Mouse (Mus musculus) MEL (cell line): ENCODE data around the gene Gpam. TPM values are rescaled to one million over a fixed set of nuclear protein-coding genes. Genes with fewer than 3 reads are reported as not detected.

Experiments used
- DNase-seq: peaks from one replicate; pipeline ENCODE4 v3.0.0; 2011; ENCODE audit warnings: low read depth, low spot score
- H3K27ac ChIP-seq: 2 replicates; pipeline ENCODE4 v1.5.1; 2012; ENCODE audit warnings: low read depth, mild to moderate bottlenecking, control low read depth, low read length, moderate library complexity; ENCODE audit not compliant: control insufficient read depth
- H3K27me3 ChIP-seq, 2 experiments: fragments of 150-350 bp in 1 of 2; sonication (generic) in 1 of 2; 2 replicates each; pipeline ENCODE4 v1.6.1; 2012; ENCODE audit warnings: low read length in 2 of 2, mild to moderate bottlenecking in 2 of 2, improper control_type of control experiment in 1 of 2, moderate library complexity in 1 of 2; ENCODE audit not compliant: insufficient read depth in 2 of 2, control insufficient read depth in 1 of 2
- H3K36me3 ChIP-seq, 2 experiments: 2 replicates each; pipeline ENCODE4 v1.6.1; 2012 to 2014; ENCODE audit warnings: low read length in 2 of 2, improper control_type of control experiment in 1 of 2, inconsistent platforms in 1 of 2, mild to moderate bottlenecking in 1 of 2; ENCODE audit not compliant: insufficient read depth in 2 of 2, control insufficient read depth in 1 of 2
- H3K4me1 ChIP-seq, 2 experiments: fragments of 150-350 bp in 1 of 2; sonication (generic) in 1 of 2; 2 replicates each; pipeline ENCODE4 v1.6.1; 2012; ENCODE audit warnings: low read length in 2 of 2, improper control_type of control experiment in 1 of 2, mild to moderate bottlenecking in 1 of 2; ENCODE audit not compliant: insufficient read depth in 2 of 2, control insufficient read depth in 1 of 2
- H3K4me3 ChIP-seq, 2 experiments: fragments of 150-350 bp in 1 of 2; sonication (generic) in 1 of 2; 2 replicates each; pipeline ENCODE4 v1.5.1; 2012; ENCODE audit warnings: low read depth in 2 of 2, low read length in 2 of 2, mild to moderate bottlenecking in 2 of 2, moderate library complexity in 2 of 2, control low read depth in 1 of 2, improper control_type of control experiment in 1 of 2; ENCODE audit not compliant: control insufficient read depth in 1 of 2, insufficient read depth in 1 of 2
- H3K79me2 ChIP-seq: 2 replicates; pipeline ENCODE4 v1.6.1; 2012; ENCODE audit warnings: mild to moderate bottlenecking, low read length, moderate library complexity; ENCODE audit not compliant: control insufficient read depth, poor library complexity, insufficient read depth
- H3K9ac ChIP-seq: 2 replicates; pipeline ENCODE4 v1.6.1; 2012; ENCODE audit warnings: low read depth, mild to moderate bottlenecking, control low read depth, low read length, moderate library complexity; ENCODE audit not compliant: control insufficient read depth, poor library complexity, severe bottlenecking
- H3K9me3 ChIP-seq: fragments of 150-350 bp; sonication (generic); replicated peaks from 2 replicates; pipeline ENCODE4 v1.6.1; 2012; ENCODE audit warnings: mild to moderate bottlenecking, low read length, improper control_type of control experiment, moderate library complexity; ENCODE audit not compliant: insufficient read depth
- BHLHE40 ChIP-seq: IDR thresholded peaks from 2 replicates; pipeline ENCODE4 v1.6.1; 2012; ENCODE audit warnings: low read depth, mild to moderate bottlenecking, inconsistent platforms, low read length, improper control_type of control experiment, borderline replicate concordance
- CTCF ChIP-seq, 3 experiments: IDR thresholded peaks in 2 of 3; conservative IDR thresholded peaks in 1 of 3; 2 replicates each; pipeline ENCODE4 v1.5.1; 2011 to 2012; ENCODE audit warnings: low read length in 3 of 3, low read depth in 2 of 3, mild to moderate bottlenecking in 2 of 3, improper control_type of control experiment in 1 of 3, inconsistent platforms in 1 of 3, mixed read lengths in 1 of 3, moderate library complexity in 1 of 3; ENCODE audit not compliant: control insufficient read depth in 1 of 3, insufficient read depth in 1 of 3, poor library complexity in 1 of 3, severe bottlenecking in 1 of 3
- EP300 ChIP-seq, 2 experiments: IDR thresholded peaks; 2 replicates each; pipeline ENCODE4 v1.6.1; 2011; ENCODE audit warnings: improper control_type of control experiment in 2 of 2, low read length in 2 of 2, low read depth in 1 of 2, mild to moderate bottlenecking in 1 of 2
- ETS1 ChIP-seq: IDR thresholded peaks from 2 replicates; pipeline ENCODE4 v1.6.1; 2012; ENCODE audit warnings: low read depth, mild to moderate bottlenecking, inconsistent platforms, low read length, improper control_type of control experiment, moderate library complexity
- GABPA ChIP-seq: IDR thresholded peaks from 2 replicates; pipeline ENCODE4 v1.6.1; 2012; ENCODE audit warnings: low read depth, mild to moderate bottlenecking, inconsistent platforms, low read length, improper control_type of control experiment, moderate library complexity
- GATA1 ChIP-seq: IDR thresholded peaks from 2 replicates; pipeline ENCODE4 v1.6.1; 2011; ENCODE audit warnings: low read depth, low read length, improper control_type of control experiment
- HCFC1 ChIP-seq: IDR thresholded peaks from 2 replicates; pipeline ENCODE4 v1.6.1; 2012; ENCODE audit warnings: low read depth, mild to moderate bottlenecking, inconsistent platforms, low read length, improper control_type of control experiment, moderate library complexity
- JUND ChIP-seq: IDR thresholded peaks from 2 replicates; pipeline ENCODE4 v1.6.1; 2011; ENCODE audit warnings: low read depth, mild to moderate bottlenecking, improper control_type of control experiment, low read length
- KAT2A ChIP-seq: conservative IDR thresholded peaks from 2 replicates; pipeline ENCODE4 v1.6.1; 2012; ENCODE audit warnings: low read depth, low read length, improper control_type of control experiment, inconsistent platforms
- MYB ChIP-seq: IDR thresholded peaks from 2 replicates; pipeline ENCODE4 v1.6.1; 2011; ENCODE audit warnings: mild to moderate bottlenecking, low read depth, low read length, improper control_type of control experiment
- NELFE ChIP-seq: IDR thresholded peaks from 2 replicates; pipeline ENCODE4 v1.6.1; 2011; ENCODE audit warnings: low read depth, low read length, improper control_type of control experiment
- NRF1 ChIP-seq: IDR thresholded peaks from 2 replicates; pipeline ENCODE4 v1.6.1; 2014; ENCODE audit warnings: low read depth, mild to moderate bottlenecking, inconsistent platforms, low read length, improper control_type of control experiment, moderate library complexity; ENCODE audit not compliant: poor library complexity, insufficient read depth, severe bottlenecking
- POLR2AphosphoS2 ChIP-seq: IDR thresholded peaks from 2 replicates; pipeline ENCODE4 v1.6.1; 2011; ENCODE audit warnings: low read length, improper control_type of control experiment
- POLR2AphosphoS5 ChIP-seq: IDR thresholded peaks from 2 replicates; pipeline ENCODE4 v1.6.1; 2012; ENCODE audit warnings: low read depth, borderline replicate concordance, mild to moderate bottlenecking, inconsistent platforms, low read length, moderate library complexity, mixed read lengths
- SIN3A ChIP-seq: IDR thresholded peaks from 2 replicates; pipeline ENCODE4 v1.6.1; 2012; ENCODE audit warnings: low read length, improper control_type of control experiment, inconsistent platforms
- SMC3 ChIP-seq: IDR thresholded peaks from 2 replicates; pipeline ENCODE4 v1.6.1; 2011; ENCODE audit warnings: low read depth, low read length, improper control_type of control experiment
- TBP ChIP-seq: IDR thresholded peaks from 2 replicates; pipeline ENCODE4 v1.8.0; 2011; ENCODE audit warnings: low read depth, low read length, improper control_type of control experiment
- TCF12 ChIP-seq: IDR thresholded peaks from 2 replicates; pipeline ENCODE4 v1.6.1; 2014; ENCODE audit warnings: low read depth, mild to moderate bottlenecking, inconsistent platforms, low read length, improper control_type of control experiment, moderate library complexity
- UBTF ChIP-seq: IDR thresholded peaks from 2 replicates; pipeline ENCODE4 v1.6.1; 2012; ENCODE audit warnings: low read depth, mild to moderate bottlenecking, inconsistent platforms, low read length, improper control_type of control experiment, moderate library complexity, borderline replicate concordance; ENCODE audit not compliant: insufficient read depth
- USF2 ChIP-seq, 2 experiments: IDR thresholded peaks; 2 replicates each; pipeline ENCODE4 v1.6.1; 2011 to 2012; ENCODE audit warnings: improper control_type of control experiment in 2 of 2, low read length in 2 of 2, borderline replicate concordance in 1 of 2, inconsistent platforms in 1 of 2, low read depth in 1 of 2, mild to moderate bottlenecking in 1 of 2; ENCODE audit not compliant: insufficient read depth in 1 of 2
- ZC3H11A ChIP-seq: IDR thresholded peaks from 2 replicates; pipeline ENCODE4 v1.6.1; 2012; ENCODE audit warnings: low read depth, mild to moderate bottlenecking, inconsistent platforms, low read length, improper control_type of control experiment
- ZKSCAN1 ChIP-seq: IDR thresholded peaks from 2 replicates; pipeline ENCODE4 v1.6.1; 2012; ENCODE audit warnings: low read depth, mild to moderate bottlenecking, inconsistent platforms, low read length, improper control_type of control experiment, moderate library complexity
- ZMIZ1 ChIP-seq: IDR thresholded peaks from 2 replicates; pipeline ENCODE4 v1.6.1; 2012; ENCODE audit warnings: low read depth, mild to moderate bottlenecking, inconsistent platforms, low read length, improper control_type of control experiment, moderate library complexity
- ZNF384 ChIP-seq: IDR thresholded peaks from 2 replicates; pipeline ENCODE4 v1.6.1; 2012; ENCODE audit warnings: low read depth, mild to moderate bottlenecking, inconsistent platforms, low read length, improper control_type of control experiment
- polyA plus RNA-seq, 2 experiments: library from polyadenylated mRNA; stranded (reverse) in 1 of 2; unstranded in 1 of 2; fragments of >175 nt in 1 of 2; fragments of >200 nt in 1 of 2; gene quantifications; 2 replicates each; pipeline versions ENCODE4 v1.2.1 to v1.2.4; 2012; ENCODE audit warnings: low replicate concordance in 2 of 2, low read depth in 1 of 2; ENCODE audit not compliant: insufficient read length in 2 of 2, insufficient read depth in 1 of 2, missing spikeins in 1 of 2
- total RNA-seq: library from RNA; depleted of rRNA; stranded (reverse); fragments of 300-350 nt; gene quantifications from 2 replicates; pipeline ENCODE4 v1.2.3, GENCODE M21; 2012

Gpam gene
- total and polyA plus RNA-seq, 3 experiments: 26.2 to 327 (median 37.1) TPM

DNA sequence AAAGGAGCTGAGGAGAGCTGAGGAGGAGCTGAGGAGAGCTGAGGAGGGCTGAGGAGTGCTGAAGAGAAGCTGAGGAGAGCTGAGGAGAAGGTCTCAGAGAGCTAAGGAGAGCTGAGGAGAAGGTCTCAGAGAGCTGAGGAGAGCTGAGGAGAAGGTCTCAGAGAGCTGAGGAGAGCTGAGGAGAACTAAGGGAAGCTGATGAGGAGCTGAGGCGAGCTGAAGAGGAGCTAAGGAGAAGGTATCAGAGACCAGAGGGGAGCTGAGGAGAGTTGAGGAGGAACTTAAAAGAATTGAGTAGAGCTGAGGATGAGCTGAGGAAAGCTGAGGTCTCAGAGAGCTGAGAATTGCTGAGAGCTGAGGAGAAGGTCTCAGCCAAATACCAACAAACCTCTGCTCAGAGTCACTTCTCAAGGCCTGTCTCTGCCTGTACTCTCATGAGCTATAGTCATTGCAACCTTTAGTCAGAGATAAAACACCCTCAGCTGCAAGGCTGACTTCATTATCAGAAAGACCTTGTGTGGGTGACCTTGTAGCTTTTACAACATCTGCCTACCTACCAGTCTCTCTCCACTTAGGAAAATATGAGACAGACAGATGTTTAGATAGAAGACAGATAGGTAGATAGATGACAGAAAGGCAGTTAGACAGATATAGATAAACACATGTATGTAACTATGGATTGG is 38.3 kb upstream of the Gpam start:
- Histone ChIP-seq H3K79me2 (no peaks in the 10 kb centered on the region), H3K9ac (no peak overlapping the region), H3K36me3 (peaks cover 0 to 7% of the 10 kb centered on the region in 2 experiments; a peak in 2 of 4 replicates), H3K4me3 (no peak overlapping the region), H3K4me1 (peaks cover 11 to 19% of the 10 kb centered on the region in 2 experiments), H3K9me3 (no peaks in the 10 kb centered on the region), H3K27me3 (no peaks in the 10 kb centered on the region), H3K27ac (no peak overlapping the region)
- peak; percentile 58 for DNase-seq
- TF ChIP-seq ZMIZ1 (no peak), USF2 (IDR thresholded peaks at IDR 0.05; ENCODE audit: borderline replicate concordance in 1 of 2, insufficient read depth in 1 of 2, low read depth in 1 of 2, low read length in 2 of 2) (no peak), ZNF384 (no peak), ZC3H11A (no peak), CTCF (IDR thresholded peaks at IDR 0.05 in 2 of 3, conservative IDR thresholded peaks at IDR 0.05 in 1 of 3; ENCODE audit: control insufficient read depth in 1 of 3, insufficient read depth in 1 of 3, low read depth in 2 of 3, low read length in 3 of 3, poor library complexity in 1 of 3, severe bottlenecking in 1 of 3) (no peak), KAT2A (no peak), SMC3 (no peak), NRF1 (no peak), POLR2AphosphoS5 (no peak), GABPA (no peak), UBTF (no peak), BHLHE40 (no peak), SIN3A (no peak), ETS1 (peak; percentile 62), JUND (no peak), MYB (no peak), EP300 (IDR thresholded peaks at IDR 0.05; ENCODE audit: low read depth in 1 of 2, low read length in 2 of 2) (peak; percentile 58 to 69), TCF12 (peak; percentile 33; the same call in 1 of the 2 replicates), NELFE (no peak), HCFC1 (no peak), GATA1 (peak; percentile 67), TBP (no peak), POLR2AphosphoS2 (no peak), ZKSCAN1 (no peak)
